Mouse (Mus musculus): Measurements from ENCODE around the gene Trmt1. TPM values are rescaled to one million over a fixed set of nuclear protein-coding genes. Genes with fewer than 3 reads are reported as not detected.
A peak's percentile ranks its signal among the peaks of the same experiment; 100 is the strongest.

Gene Trmt1
- total and polyA plus RNA-seq, 3 experiments = 77.0 to 160 (median 157) TPM

DNA sequence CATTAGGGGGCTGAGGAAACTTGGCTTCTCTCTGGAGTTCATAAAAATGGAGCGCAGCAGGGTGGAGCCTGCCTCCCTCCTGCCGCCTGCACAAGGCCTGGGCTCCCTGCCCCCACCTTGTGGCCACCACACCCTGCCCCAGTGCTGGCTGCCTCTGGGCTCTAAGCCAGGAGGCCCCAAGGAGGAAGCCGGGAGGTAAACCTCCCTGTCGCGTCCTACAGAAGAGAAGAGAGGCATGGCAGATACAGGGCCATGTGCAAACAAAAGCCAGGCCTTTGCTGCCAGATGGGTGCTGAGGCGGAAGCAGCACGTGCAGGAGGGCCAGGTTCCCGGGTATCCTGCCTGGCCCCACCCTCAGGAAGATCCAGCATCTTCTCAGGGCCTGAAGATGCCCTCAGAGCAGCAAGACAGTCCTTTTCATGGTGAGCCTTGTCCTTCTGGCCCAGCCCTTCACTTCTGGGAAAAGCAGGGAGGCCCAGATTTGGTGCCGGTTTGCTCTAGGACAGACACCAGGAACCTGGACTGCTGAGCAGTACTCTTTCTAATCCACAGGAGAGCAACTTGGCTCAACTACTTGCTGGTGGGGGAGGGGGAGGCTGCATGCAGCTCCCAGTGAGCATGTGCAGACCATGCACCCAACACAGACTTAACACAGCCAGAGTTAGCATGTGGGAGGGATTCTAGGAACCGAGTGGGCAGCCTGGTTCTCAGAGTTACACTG, 36.9 kb downstream of the Trmt1 start, which contains the start of gene G430095P16Rik:
TSS of gene G430095P16Rik (plus strand) at position 158 of the 721 bp plus-strand sequence.
- peaks cover 48% of the 10 kb centered on the region for H3K27me3 ChIP-seq (replicated peaks)
- H3K36me3 ChIP-seq (replicated peaks in 1 of 2; ENCODE audit: control insufficient read depth in 1 of 2, insufficient read depth in 1 of 2, low read length in 1 of 2) = no peaks in the 10 kb centered on the region
- in situ Hi-C loops (cut with MboI; ENCODE audit: low pct_ligation_motif_present, low pct_unique_long_range_greater_than_20kb, low sequenced_read_pairs) = no loop called here
- DNase-seq (ENCODE audit: extremely low read depth) = no peak
- H3K4me2 ChIP-seq (ENCODE audit: insufficient read depth, low read depth, poor library complexity, severe bottlenecking) = no peak within 1 kb of the TSS
- TF ChIP-seq ETS1 (conservative IDR thresholded peaks at IDR 0.05; ENCODE audit: low read depth, low read length) (no peak), NELFE (IDR thresholded peaks at IDR 0.05; ENCODE audit: low read depth, low read length) (no peak), MYC (IDR thresholded peaks at IDR 0.05; ENCODE audit: low read depth, low read length) (no peak), NRF1 (IDR thresholded peaks at IDR 0.05; ENCODE audit: low read depth, low read length) (peak; percentile 55), JUN (IDR thresholded peaks at IDR 0.05; ENCODE audit: insufficient read depth, low read depth, low read length) (no peak), TCF12 (IDR thresholded peaks at IDR 0.05; ENCODE audit: low read depth, low read length) (no peak), CTCF (conservative IDR thresholded peaks at IDR 0.05 in 1 of 2, IDR thresholded peaks at IDR 0.05 in 1 of 2; ENCODE audit: low read depth in 2 of 2, low read length in 2 of 2) (0 out of 4 replicates have a peak, but pooled peaks of 1 of the 2 experiments have one; percentile 18), EP300 (IDR thresholded peaks at IDR 0.05; ENCODE audit: low read length) (no peak), MXI1 (IDR thresholded peaks at IDR 0.05; ENCODE audit: low read depth, low read length) (no peak), MAZ (IDR thresholded peaks at IDR 0.05; ENCODE audit: low read depth, low read length) (no peak)
- H3K79me2 ChIP-seq (replicated peaks; ENCODE audit: control insufficient read depth, extremely low read depth, insufficient read depth, poor library complexity, severe bottlenecking) = no peaks in the 10 kb centered on the region
- H3K27ac ChIP-seq (ENCODE audit: insufficient read depth, low read depth) = no peak within 1 kb of the TSS
- no peak within 1 kb of the TSS for H3K4me3 ChIP-seq (replicated peaks in 1 of 3; ENCODE audit: low read depth in 2 of 3, low read length in 2 of 3, poor library complexity in 1 of 3)
- dilution Hi-C loops (cut with MboI; ENCODE audit: extremely low pct_ligation_motif_present, extremely low pct_unique_long_range_greater_than_20kb, low sequenced_read_pairs) = no loop called here
- H3K9me3 ChIP-seq (replicated peaks; ENCODE audit: low read length) = no peaks in the 10 kb centered on the region
- no peak within 1 kb of the TSS for H3K9ac ChIP-seq (ENCODE audit: insufficient read depth, low read depth)
- H3K4me1 ChIP-seq (ENCODE audit: control insufficient read depth in 1 of 2, insufficient read depth in 2 of 2) = peaks cover 12 to 21% of the 10 kb centered on the region in 2 experiments

DNA sequence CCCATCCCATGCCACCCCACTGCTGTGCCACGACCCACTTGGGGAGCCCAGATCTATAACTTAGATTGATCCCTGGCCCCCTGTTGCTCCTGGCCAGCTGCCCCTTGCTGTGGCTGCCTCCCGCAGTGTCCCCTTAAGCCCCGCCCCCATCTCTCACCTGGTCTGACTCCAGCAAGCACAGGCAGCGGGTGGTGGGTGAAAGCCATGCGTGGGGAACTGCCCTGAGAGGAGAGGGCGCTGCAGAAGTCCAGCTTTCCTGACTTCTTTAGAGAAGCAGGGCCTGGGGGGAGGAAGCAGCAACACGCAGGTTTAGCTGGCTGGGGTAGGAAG, 37.4 kb downstream of the Trmt1 start:
- in situ Hi-C loops (cut with MboI; ENCODE audit: low pct_ligation_motif_present, low pct_unique_long_range_greater_than_20kb, low sequenced_read_pairs) = no loop called here
- Histone ChIP-seq H3K9ac (ENCODE audit: insufficient read depth, low read depth) (no peak overlapping the region), H3K9me3 (replicated peaks; ENCODE audit: low read length) (no peaks in the 10 kb centered on the region), H3K4me2 (ENCODE audit: insufficient read depth, low read depth, poor library complexity, severe bottlenecking) (no peak overlapping the region), H3K27ac (ENCODE audit: insufficient read depth, low read depth) (no peak overlapping the region), H3K79me2 (replicated peaks; ENCODE audit: control insufficient read depth, extremely low read depth, insufficient read depth, poor library complexity, severe bottlenecking) (no peaks in the 10 kb centered on the region), H3K4me1 (ENCODE audit: control insufficient read depth in 1 of 2, insufficient read depth in 2 of 2) (peaks cover 12 to 26% of the 10 kb centered on the region in 2 experiments), H3K4me3 (replicated peaks in 1 of 3; ENCODE audit: low read depth in 2 of 3, low read length in 2 of 3, poor library complexity in 1 of 3) (no peak overlapping the region), H3K27me3 (replicated peaks) (peaks cover 44% of the 10 kb centered on the region), H3K36me3 (replicated peaks in 1 of 2; ENCODE audit: control insufficient read depth in 1 of 2, insufficient read depth in 1 of 2, low read length in 1 of 2) (no peaks in the 10 kb centered on the region)
- dilution Hi-C loops (cut with MboI; ENCODE audit: extremely low pct_ligation_motif_present, extremely low pct_unique_long_range_greater_than_20kb, low sequenced_read_pairs) = no loop called here
- no peak for DNase-seq (ENCODE audit: extremely low read depth)
- TF ChIP-seq PAX5 (IDR thresholded peaks at IDR 0.05; ENCODE audit: low read length) (no peak), MAFK (IDR thresholded peaks at IDR 0.05; ENCODE audit: insufficient replicate concordance, low read length) (no peak), E2F4 (IDR thresholded peaks at IDR 0.05; ENCODE audit: insufficient replicate concordance, low read depth, low read length) (no peak), UBTF (IDR thresholded peaks at IDR 0.05; ENCODE audit: low read depth, low read length) (no peak)
